Mouse (Mus musculus): ENCODE results near the gene Nap1l1.
"Not testable (repeated sequence)": the region's sequence is repeated elsewhere in the genome, so short reads cannot be mapped to it uniquely, and the experiment has no call there.

Gene Nap1l1

GRCm38 (mm10) chr10:111476989-111477510 is 4.0 kb downstream of the Nap1l1 start:
- DNase-seq (ENCODE audit: inconsistent age in 2 of 2, low spot score in 1 of 2), result peak in 1 of 2 experiments; percentile 60

DNA sequence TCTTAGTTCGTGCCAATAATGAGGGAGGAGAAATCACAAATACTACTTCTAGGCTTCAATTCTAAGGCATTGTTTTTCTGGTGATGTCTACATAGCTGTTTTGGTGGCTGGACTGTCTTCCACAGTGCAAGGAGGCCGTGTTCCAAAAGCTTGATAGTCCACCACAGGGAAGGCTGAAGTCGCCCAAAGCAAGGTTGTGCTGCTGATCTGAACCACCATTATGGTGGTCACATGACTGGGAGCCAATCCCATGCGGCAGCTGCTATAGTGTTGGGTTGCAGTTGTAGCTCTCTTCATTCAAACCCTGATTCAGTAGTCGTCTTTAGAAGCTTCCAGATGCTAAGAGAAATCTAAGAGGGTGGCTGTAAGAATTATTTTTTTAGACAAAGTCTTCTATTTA is 6.6 kb downstream of the Nap1l1 start:
- DNase-seq (ENCODE audit: inconsistent age in 2 of 2, low spot score in 1 of 2), result no peak

DNA sequence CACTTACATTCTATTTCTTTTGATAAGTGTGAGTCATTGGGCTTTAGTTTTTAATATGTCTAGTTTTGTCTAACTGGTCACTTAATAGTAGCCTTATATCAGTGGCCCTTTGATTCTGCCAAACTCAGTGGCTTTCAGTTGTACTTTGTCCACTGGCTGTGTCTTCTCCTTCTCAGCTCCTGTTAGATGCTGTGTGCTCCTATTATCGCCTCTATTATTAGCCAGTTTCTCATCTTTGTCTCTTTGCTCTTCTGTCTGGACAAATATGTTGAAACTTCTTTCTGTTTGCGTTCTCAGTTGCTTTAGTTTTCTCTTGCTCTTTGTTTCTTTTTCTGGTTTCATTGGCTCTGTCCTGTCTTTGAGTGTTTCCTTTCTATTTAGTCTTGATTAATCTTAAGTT is 9.6 kb downstream of the Nap1l1 start:
- no peak for DNase-seq (ENCODE audit: inconsistent age in 2 of 2, low spot score in 1 of 2)

GRCm38 (mm10) chr10:111484079-111484478 is 11.1 kb downstream of the Nap1l1 start:
- no peak for DNase-seq (ENCODE audit: inconsistent age in 2 of 2, low spot score in 1 of 2)

DNA sequence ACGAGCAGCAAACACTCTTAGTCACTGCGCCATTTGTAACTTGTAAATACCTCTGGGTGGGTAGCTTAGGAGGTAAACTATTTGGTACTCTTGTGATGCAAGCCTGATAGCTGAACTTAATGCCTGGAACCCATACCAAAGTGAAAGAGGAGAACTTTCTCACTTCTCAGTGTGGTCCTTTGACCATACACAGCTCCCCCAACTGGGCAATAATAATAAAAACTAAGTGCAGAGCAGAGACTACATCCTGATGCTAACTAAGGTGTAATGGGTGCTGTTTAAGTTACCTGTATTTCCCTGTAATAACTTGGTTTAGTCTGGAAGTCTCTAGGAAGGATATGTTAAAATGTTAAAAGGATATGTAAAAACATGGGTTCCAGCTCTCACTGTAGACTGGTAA is 15.8 kb downstream of the Nap1l1 start:
- DNase-seq (ENCODE audit: inconsistent age in 2 of 2, low spot score in 1 of 2), result no peak

DNA sequence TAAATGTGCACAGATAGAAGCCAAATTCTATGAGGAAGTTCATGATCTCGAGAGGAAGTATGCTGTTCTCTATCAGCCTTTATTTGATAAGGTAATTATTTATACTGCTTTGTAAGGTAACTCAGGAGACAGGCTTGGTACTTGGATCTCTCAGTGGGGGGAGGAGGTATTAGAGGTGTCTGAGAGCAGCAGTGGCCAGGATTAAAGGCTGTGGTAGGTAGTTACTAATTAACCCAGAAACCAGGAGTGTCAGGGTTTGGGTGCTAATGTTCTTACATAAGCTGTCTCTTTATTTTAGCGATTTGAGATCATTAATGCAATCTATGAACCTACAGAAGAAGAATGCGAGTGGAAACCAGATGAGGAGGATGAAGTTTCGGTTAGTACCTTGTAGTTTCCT is 17.1 kb downstream of the Nap1l1 start:
- DNase-seq (ENCODE audit: inconsistent age in 2 of 2, low spot score in 1 of 2), result not testable (repeated sequence)

DNA sequence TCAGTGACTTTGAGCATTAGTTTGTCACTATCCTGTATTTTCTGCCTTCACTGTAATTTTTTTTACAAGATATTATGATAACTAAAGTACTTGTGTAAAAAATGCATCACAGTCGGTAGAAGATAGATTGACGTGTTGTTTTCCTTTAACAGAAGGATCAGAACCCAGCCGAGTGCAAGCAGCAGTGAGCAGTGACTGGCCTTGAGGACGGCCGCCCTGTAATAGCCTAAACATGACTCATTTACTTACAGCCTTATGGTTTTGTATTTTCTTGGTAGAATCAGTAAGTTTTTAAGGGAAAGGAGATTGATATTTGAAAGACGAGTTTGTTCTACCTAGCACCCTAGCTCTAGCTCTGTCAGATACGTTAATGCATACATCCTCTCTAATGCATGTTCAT is 22.9 kb downstream of the Nap1l1 start:
- peak; percentile 58 to 76 for DNase-seq (ENCODE audit: inconsistent age in 2 of 2, low spot score in 1 of 2)

GRCm38 (mm10) chr10:111499892-111500291 is 26.9 kb downstream of the Nap1l1 start:
- no peak for DNase-seq (ENCODE audit: inconsistent age in 2 of 2, low spot score in 1 of 2)

DNA sequence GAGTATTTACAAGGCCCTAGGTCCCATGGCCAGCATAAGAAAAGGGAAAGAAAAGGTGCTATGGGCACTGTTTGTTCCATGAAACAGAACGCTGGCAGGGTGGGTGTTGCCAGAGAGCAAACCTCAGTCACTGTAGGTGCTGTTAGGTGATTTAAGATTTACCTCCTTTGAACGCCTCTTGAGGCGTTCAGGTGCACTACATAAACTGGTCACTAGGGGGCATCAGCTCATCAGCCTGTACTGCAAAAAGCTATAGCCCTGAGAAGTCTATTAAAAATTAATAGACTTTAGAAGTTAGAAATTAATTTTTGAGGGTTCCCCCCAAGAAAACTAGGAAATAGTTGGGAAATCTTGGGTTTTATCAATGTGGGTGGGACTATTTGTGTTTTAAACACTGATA is 30.0 kb downstream of the Nap1l1 start:
- peak; percentile 78 to 95 for DNase-seq (ENCODE audit: inconsistent age in 2 of 2, low spot score in 1 of 2)

DNA sequence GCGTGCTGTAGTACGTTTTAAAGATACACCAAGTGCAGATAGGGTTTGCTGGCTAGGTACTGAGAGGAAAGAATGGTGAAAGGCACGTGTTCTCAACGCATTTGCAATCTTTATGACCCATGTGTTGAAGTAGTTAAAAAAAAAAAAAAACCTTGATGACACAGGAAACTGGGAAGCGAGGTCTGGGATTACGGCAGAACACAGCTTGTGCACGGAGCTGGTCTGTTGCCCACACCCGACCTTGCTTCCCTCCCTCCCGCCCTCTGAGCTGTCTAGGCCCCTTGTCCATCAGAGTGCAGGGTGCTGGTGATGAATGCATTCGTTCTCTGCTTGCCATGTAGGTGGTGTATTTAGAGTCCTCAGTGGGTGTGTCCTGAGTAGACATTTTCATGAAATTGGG is 30.7 kb downstream of the Nap1l1 start:
- peak in 1 of 2 experiments; percentile 77 for DNase-seq (ENCODE audit: inconsistent age in 2 of 2, low spot score in 1 of 2)

- DNase-seq (ENCODE audit: inconsistent age in 2 of 2, low spot score in 1 of 2), result peak in 1 of 2 experiments; percentile 54
Measured at GRCm38 (mm10) chr10:111504606-111505005, 31.6 kb downstream of the Nap1l1 start.

- DNase-seq (ENCODE audit: inconsistent age in 2 of 2, low spot score in 1 of 2), result peak; percentile 42 to 81
Measured at GRCm38 (mm10) chr10:111505406-111505805, 32.4 kb downstream of the Nap1l1 start.

- peak; percentile 98 to 100 for DNase-seq (ENCODE audit: inconsistent age in 2 of 2, low spot score in 1 of 2)
Measured at GRCm38 (mm10) chr10:111506101-111506925, 33.3 kb downstream of the Nap1l1 start, which contains the start of gene Phlda1. Gene Phlda1, plus strand, starts transcription at chr10:111506286.

DNA sequence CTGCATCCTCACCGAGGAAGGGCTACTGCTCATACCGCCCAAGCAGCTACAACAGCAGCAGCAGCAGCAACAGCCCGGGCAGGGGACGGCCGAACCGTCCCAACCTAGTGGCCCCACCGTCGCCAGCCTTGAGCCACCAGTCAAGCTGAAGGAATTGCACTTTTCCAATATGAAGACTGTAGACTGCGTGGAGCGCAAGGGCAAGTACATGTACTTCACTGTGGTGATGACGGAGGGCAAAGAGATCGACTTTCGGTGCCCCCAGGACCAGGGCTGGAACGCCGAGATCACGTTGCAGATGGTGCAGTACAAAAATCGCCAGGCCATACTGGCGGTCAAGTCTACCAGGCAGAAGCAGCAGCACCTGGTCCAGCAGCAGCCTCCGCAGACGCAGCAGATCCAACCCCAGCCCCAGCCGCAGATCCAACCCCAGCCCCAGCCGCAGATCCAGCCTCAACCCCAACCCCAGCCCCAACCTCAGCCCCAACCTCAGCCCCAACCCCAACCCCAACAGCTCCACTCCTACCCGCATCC is 34.0 kb downstream of the Nap1l1 start:
- no peak for DNase-seq (ENCODE audit: inconsistent age in 2 of 2, low spot score in 1 of 2)

- DNase-seq (ENCODE audit: inconsistent age in 2 of 2, low spot score in 1 of 2), result peak; percentile 75 to 86
Measured at GRCm38 (mm10) chr10:111507460-111508211, 34.6 kb downstream of the Nap1l1 start.

DNA sequence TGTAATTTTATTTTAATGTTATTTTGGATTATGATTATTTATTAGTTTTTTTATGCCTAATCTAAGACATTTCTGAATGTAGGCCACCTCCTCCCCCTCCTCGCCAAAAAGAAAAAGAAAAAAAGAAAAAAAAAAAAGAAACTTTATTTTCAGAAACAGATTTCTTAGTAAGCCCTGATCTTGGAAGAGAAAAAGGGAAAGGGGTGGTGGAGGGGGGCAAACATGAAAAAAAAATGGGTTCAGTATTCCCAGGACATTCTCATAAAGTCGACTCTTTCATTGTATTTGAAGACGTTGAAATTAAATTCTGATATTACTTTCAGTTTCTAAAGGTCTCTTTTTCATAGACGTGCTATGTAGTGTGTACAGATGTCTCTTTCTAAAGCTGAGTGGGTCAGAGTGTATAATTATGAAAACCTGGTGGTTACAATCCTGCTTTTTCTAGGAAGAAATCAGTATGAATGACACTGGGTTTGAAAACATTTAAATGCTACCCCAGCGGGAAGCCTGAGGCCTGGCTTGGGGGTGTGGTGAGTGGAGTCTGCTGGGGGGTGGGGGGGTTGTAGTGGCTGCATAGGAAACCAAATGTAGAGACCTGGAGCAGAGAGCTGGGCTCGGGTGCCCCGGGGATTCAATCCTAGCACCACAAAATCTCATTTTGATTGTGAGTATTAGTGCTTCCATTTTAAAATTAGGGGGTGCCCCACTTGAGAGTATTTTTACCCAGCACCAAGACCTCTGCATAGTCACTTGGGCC is 35.5 kb downstream of the Nap1l1 start:
- DNase-seq (ENCODE audit: inconsistent age in 2 of 2, low spot score in 1 of 2), result peak in 1 of 2 experiments; percentile 48

- peak; percentile 21 to 80 for DNase-seq (ENCODE audit: inconsistent age in 2 of 2, low spot score in 1 of 2)
Measured at GRCm38 (mm10) chr10:111509103-111509784, 36.2 kb downstream of the Nap1l1 start.

DNA sequence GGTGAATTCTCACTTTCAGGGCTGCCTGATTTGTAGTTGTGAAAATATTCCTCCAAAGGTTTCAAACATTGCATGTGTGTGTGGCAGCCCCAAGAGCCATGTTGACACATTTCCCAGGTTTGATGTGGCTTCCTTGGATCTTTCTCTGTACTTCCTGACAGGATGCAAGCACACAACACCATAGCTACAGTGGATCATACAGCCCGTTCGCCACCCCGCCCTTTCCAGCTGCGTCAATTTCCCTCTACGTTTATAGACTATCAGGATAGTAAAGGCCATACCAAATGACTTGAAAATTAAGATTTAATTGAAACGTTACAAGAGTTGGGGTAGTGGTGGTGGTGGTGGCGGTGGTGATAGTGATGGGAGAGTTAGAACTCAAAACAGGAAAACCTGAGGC is 37.0 kb downstream of the Nap1l1 start:
- peak; percentile 25 to 79 for DNase-seq (ENCODE audit: inconsistent age in 2 of 2, low spot score in 1 of 2)

DNA sequence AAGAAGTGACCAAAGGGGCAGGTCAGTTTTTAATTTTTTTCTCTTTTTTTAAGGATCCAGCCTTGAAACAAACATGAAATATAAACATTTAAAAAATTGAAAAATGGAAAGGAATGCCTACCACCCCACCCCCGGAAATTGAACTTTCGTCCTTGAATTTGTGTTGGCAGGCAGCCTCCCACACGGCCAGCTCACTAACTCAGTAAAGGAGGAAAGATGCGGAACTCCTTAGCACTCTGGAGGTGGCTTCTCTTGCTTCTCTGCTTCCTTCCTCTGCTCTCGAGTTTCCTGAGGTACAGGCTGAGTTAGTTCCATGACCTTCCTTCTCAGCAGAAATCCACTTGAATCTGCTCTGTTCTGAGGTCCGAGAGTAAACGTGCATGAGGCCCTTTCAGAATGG is 37.8 kb downstream of the Nap1l1 start:
- peak; percentile 61 to 88 for DNase-seq (ENCODE audit: inconsistent age in 2 of 2, low spot score in 1 of 2)

DNA sequence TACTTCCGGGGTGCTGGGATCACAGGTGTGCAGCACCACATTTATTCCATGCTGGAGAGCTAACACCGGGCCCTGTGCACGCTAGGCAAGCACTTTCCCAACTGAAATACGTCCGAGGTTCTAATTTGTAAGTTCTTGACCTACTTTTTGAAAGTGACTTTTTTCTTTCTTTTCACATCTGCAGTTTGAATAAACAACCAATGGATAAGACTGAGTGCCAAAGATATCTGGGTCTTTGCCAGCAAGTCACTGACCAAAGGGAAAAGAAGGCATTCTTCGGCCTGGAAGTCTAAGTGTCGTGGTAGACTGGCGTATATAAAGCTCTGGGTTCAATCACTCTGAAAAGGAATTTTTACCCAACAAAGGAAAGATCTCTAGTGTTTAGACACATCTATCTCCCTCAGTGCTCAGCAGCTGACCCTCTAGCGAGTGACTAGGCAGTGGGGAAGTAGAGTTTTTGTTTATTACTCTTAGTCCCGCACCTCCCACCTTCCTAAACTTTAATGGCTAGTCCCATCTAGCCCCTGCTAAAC is 39.1 kb downstream of the Nap1l1 start:
- peak; percentile 32 to 83 for DNase-seq (ENCODE audit: inconsistent age in 2 of 2, low spot score in 1 of 2)
